Mouse (Mus musculus) c-Kit-positive CD71-positive TER-119-positive erythroid progenitor cells, embryonic 14.5 days (primary cell): Measurements from ENCODE around the gene Tll2.

Experiments used
- DNase-seq: peaks from one replicate; pipeline ENCODE4 v3.0.0-alpha.2; 2013; ENCODE audit warnings: low spot score

Tll2 gene

GRCm38 (mm10) chr19:41087901-41088300 lies 118.7 kb downstream of the Tll2 start:
- no peak for DNase-seq

GRCm38 (mm10) chr19:41086700-41087099 lies 119.9 kb downstream of the Tll2 start:
- peak; percentile 57 for DNase-seq

- DNase-seq: no peak
These were observed 120.3 kb downstream of the Tll2 start for GRCm38 (mm10) chr19:41086289-41086688.

GRCm38 (mm10) chr19:41083646-41084045 lies 123.0 kb downstream of the Tll2 start:
- DNase-seq: no peak

GRCm38 (mm10) chr19:41081589-41081988 lies 125.0 kb downstream of the Tll2 start:
- no peak for DNase-seq

GRCm38 (mm10) chr19:41076906-41077305 lies 129.7 kb downstream of the Tll2 start, which contains the start of gene Opalin:
Gene Opalin (minus strand): TSS chr19:41077113.
- DNase-seq: no peak

- no peak for DNase-seq
These were observed 132.7 kb downstream of the Tll2 start for GRCm38 (mm10) chr19:41073746-41074455.

- peak; percentile 89 for DNase-seq
These were observed 135.1 kb downstream of the Tll2 start for GRCm38 (mm10) chr19:41071500-41071899.

GRCm38 (mm10) chr19:41054702-41055101 lies 151.9 kb downstream of the Tll2 start:
- no peak for DNase-seq

GRCm38 (mm10) chr19:41053530-41053929 lies 153.1 kb downstream of the Tll2 start:
- peak; percentile 22 for DNase-seq

- no peak for DNase-seq
These were observed 154.4 kb downstream of the Tll2 start for GRCm38 (mm10) chr19:41052247-41052646.

GRCm38 (mm10) chr19:41051714-41052113 lies 154.9 kb downstream of the Tll2 start:
- no peak for DNase-seq

- no peak for DNase-seq
These were observed 158.5 kb downstream of the Tll2 start for GRCm38 (mm10) chr19:41048187-41048559.

GRCm38 (mm10) chr19:41047437-41048186 lies 159.0 kb downstream of the Tll2 start:
- no peak for DNase-seq

- no peak for DNase-seq
These were observed 161.4 kb downstream of the Tll2 start for GRCm38 (mm10) chr19:41045091-41045770.

- no peak for DNase-seq
These were observed 167.5 kb downstream of the Tll2 start for GRCm38 (mm10) chr19:41039110-41039509.

GRCm38 (mm10) chr19:41035809-41036551 lies 170.7 kb downstream of the Tll2 start:
- DNase-seq: no peak
